Mouse (Mus musculus): ENCODE data around the gene 4833439L19Rik. TPM values are rescaled to one million over a fixed set of nuclear protein-coding genes. Genes with fewer than 3 reads are reported as not detected.
A peak's percentile ranks its signal among the peaks of the same experiment; 100 is the strongest.

The 4833439L19Rik gene
- polyA plus RNA-seq, 1 experiment, result 2.7 TPM

GRCm38 (mm10) chr13:54604221-54604620, 39.0 kb upstream of the 4833439L19Rik start:
- H3K4me1 ChIP-seq (ENCODE audit: control insufficient read depth), result peaks cover 29% of the 10 kb centered on the region
- peaks cover 2% of the 10 kb centered on the region; the same call in 1 of the 2 replicates for H3K9me3 ChIP-seq (ENCODE audit: control insufficient read depth, low read length)
- no peaks in the 10 kb centered on the region for H3K27me3 ChIP-seq (ENCODE audit: control insufficient read depth)
- peaks cover 85% of the 10 kb centered on the region for H3K36me3 ChIP-seq (ENCODE audit: control insufficient read depth)
- H3K4me3 ChIP-seq (replicated peaks), result no peak overlapping the region
- TF ChIP-seq TAL1 (IDR thresholded peaks at IDR 0.05; ENCODE audit: low read length) (no peak), GATA1 (IDR thresholded peaks at IDR 0.05; ENCODE audit: low read length) (no peak)

DNA sequence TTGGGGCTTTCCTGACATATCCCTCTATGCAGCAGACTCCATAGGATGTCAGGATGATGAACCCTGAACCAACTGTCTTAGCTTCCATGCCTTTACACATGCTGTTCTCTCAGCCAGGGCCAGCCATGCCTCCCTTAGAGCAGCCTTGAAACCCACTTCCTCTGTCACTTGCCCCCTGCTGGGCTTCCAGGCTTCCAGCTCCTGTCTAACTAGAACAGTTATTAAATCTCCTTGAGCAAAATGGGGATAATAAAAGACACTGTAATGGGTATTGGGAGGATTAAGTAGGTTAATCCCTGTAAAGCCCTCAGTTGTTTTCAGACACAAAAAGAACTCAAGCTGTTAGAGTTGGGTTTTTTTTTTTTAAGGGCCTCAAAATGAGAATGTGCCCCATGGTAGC, 38.3 kb upstream of the 4833439L19Rik start:
- H3K4me1 ChIP-seq (ENCODE audit: control insufficient read depth), result peaks cover 22% of the 10 kb centered on the region
- H3K36me3 ChIP-seq (ENCODE audit: control insufficient read depth), result peaks cover 86% of the 10 kb centered on the region
- H3K9me3 ChIP-seq (ENCODE audit: control insufficient read depth, low read length), result peaks cover 2% of the 10 kb centered on the region; the same call in 1 of the 2 replicates
- H3K4me3 ChIP-seq (replicated peaks), result no peak overlapping the region
- TF ChIP-seq GATA1 (IDR thresholded peaks at IDR 0.05; ENCODE audit: low read length) (no peak), TAL1 (IDR thresholded peaks at IDR 0.05; ENCODE audit: low read length) (no peak)
- no peaks in the 10 kb centered on the region for H3K27me3 ChIP-seq (ENCODE audit: control insufficient read depth)

DNA sequence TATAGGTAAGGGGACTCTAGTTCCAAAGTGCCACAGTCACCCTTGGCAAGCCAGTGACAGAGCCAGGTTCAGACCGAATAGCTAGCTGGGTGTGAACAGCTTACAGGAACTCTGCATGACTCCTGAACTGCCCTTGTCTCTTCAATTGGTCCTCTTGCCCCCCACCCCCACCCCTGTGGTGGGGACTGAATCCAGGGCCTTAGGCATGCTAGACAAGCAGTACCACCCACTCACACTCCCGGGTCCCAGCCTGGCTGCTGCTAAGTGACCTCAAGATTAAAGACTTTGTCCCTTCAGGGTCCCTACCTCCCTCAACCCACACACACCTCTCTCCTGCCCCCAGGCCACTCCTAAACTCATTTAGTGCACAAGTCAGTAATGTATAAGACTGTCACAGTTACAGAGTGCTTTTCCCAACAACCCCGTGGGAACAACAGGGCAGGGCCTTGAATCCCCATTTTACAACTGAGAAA, 37.4 kb upstream of the 4833439L19Rik start:
- Histone ChIP-seq H3K4me1 (ENCODE audit: control insufficient read depth) (peaks cover 15% of the 10 kb centered on the region), H3K36me3 (ENCODE audit: control insufficient read depth) (peaks cover 93% of the 10 kb centered on the region), H3K4me3 (replicated peaks) (no peak overlapping the region), H3K9me3 (ENCODE audit: control insufficient read depth, low read length) (peaks cover 2% of the 10 kb centered on the region; the same call in 1 of the 2 replicates), H3K27me3 (ENCODE audit: control insufficient read depth) (no peaks in the 10 kb centered on the region)
- TF ChIP-seq GATA1 (IDR thresholded peaks at IDR 0.05; ENCODE audit: low read length), result no peak

DNA sequence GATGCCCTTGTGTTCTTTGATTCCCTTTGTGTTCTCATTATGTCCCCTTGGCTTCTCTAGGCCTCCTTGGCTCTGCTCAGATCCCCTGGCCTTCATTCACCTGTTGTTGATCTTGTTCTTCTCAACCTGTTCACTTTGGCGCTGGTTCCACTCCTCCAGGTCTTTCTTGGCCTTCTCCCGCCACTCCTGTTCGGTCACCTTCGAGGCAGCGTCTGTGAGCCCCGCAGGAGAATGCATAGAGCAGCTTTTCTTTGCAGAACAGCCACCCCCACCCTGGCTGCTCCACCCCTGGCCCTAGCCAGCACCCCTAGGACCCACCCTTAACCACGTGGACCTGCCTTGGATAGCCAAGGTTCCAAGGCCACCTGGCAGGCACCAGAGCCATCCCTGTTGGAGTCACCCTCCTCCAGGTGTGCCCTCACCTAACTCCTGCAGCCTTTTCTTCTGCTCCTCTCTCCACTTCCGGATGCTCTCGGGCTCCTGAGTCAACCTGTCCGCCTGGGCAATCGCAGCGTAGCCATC, 33.4 kb upstream of the 4833439L19Rik start:
- H3K9me3 ChIP-seq (ENCODE audit: control insufficient read depth, low read length), result peaks cover 2% of the 10 kb centered on the region; the same call in 1 of the 2 replicates
- H3K27me3 ChIP-seq (ENCODE audit: control insufficient read depth), result no peaks in the 10 kb centered on the region
- H3K4me1 ChIP-seq (ENCODE audit: control insufficient read depth), result peaks cover 3% of the 10 kb centered on the region
- TF ChIP-seq TAL1 (IDR thresholded peaks at IDR 0.05; ENCODE audit: low read length), result no peak
- TF ChIP-seq GATA1 (IDR thresholded peaks at IDR 0.05; ENCODE audit: low read length), result no peak
- H3K4me3 ChIP-seq (replicated peaks), result no peak overlapping the region
- H3K36me3 ChIP-seq (ENCODE audit: control insufficient read depth), result peaks cover 97% of the 10 kb centered on the region

GRCm38 (mm10) chr13:54596870-54597269, 31.6 kb upstream of the 4833439L19Rik start:
- TF ChIP-seq GATA1 (IDR thresholded peaks at IDR 0.05; ENCODE audit: low read length) (no peak), TAL1 (IDR thresholded peaks at IDR 0.05; ENCODE audit: low read length) (no peak)
- Histone ChIP-seq H3K36me3 (ENCODE audit: control insufficient read depth) (peaks cover 94% of the 10 kb centered on the region), H3K4me1 (ENCODE audit: control insufficient read depth) (peaks cover 13% of the 10 kb centered on the region), H3K27me3 (ENCODE audit: control insufficient read depth) (no peaks in the 10 kb centered on the region), H3K9me3 (ENCODE audit: control insufficient read depth, low read length) (peaks cover 2% of the 10 kb centered on the region; the same call in 1 of the 2 replicates), H3K4me3 (replicated peaks) (no peak overlapping the region)

GRCm38 (mm10) chr13:54596107-54596690, 31.0 kb upstream of the 4833439L19Rik start:
- Histone ChIP-seq H3K4me3 (replicated peaks) (no peak overlapping the region), H3K27me3 (ENCODE audit: control insufficient read depth) (no peaks in the 10 kb centered on the region), H3K4me1 (ENCODE audit: control insufficient read depth) (peaks cover 20% of the 10 kb centered on the region), H3K36me3 (ENCODE audit: control insufficient read depth) (peaks cover 93% of the 10 kb centered on the region), H3K9me3 (ENCODE audit: control insufficient read depth, low read length) (peaks cover 2% of the 10 kb centered on the region; the same call in 1 of the 2 replicates)
- TF ChIP-seq TAL1 (IDR thresholded peaks at IDR 0.05; ENCODE audit: low read length) (no peak), GATA1 (IDR thresholded peaks at IDR 0.05; ENCODE audit: low read length) (no peak)

GRCm38 (mm10) chr13:54593617-54594016, 28.4 kb upstream of the 4833439L19Rik start:
- Histone ChIP-seq H3K4me1 (ENCODE audit: control insufficient read depth) (peaks cover 38% of the 10 kb centered on the region), H3K36me3 (ENCODE audit: control insufficient read depth) (peaks cover 69% of the 10 kb centered on the region), H3K4me3 (replicated peaks) (no peak overlapping the region), H3K27me3 (ENCODE audit: control insufficient read depth) (no peaks in the 10 kb centered on the region), H3K9me3 (ENCODE audit: control insufficient read depth, low read length) (no peaks in the 10 kb centered on the region)
- TF ChIP-seq TAL1 (IDR thresholded peaks at IDR 0.05; ENCODE audit: low read length) (no peak), GATA1 (IDR thresholded peaks at IDR 0.05; ENCODE audit: low read length) (no peak)

GRCm38 (mm10) chr13:54591776-54592356, 26.6 kb upstream of the 4833439L19Rik start:
- H3K4me3 ChIP-seq (replicated peaks), result peak overlapping the region; percentile 83
- no peaks in the 10 kb centered on the region for H3K27me3 ChIP-seq (ENCODE audit: control insufficient read depth)
- H3K9me3 ChIP-seq (ENCODE audit: control insufficient read depth, low read length), result no peaks in the 10 kb centered on the region
- peaks cover 44% of the 10 kb centered on the region for H3K4me1 ChIP-seq (ENCODE audit: control insufficient read depth)
- H3K36me3 ChIP-seq (ENCODE audit: control insufficient read depth), result peaks cover 64% of the 10 kb centered on the region
- TF ChIP-seq TAL1 (IDR thresholded peaks at IDR 0.05; ENCODE audit: low read length), result no peak
- TF ChIP-seq GATA1 (IDR thresholded peaks at IDR 0.05; ENCODE audit: low read length), result no peak
